ENCODE assay signal across 21 mouse cellular contexts in genomic region chr3:57228400-57228799, GRCm38 (mm10).
A peak's percentile ranks its signal among the peaks of the same experiment; 100 is the strongest.
DNase-seq lines count a peak whose midpoint lies in the region; ATAC-seq and TF ChIP-seq lines count a peak whose summit lies in the region.
"Had no signal": no experiment of that assay in that cellular context is flagged by ENCODE, and none has a peak within 500 bp of the region (broad histone marks: within the 10 kb centered on the region; RNA-seq: fewer than 3 reads in every experiment).

No protein-coding gene starts in this region.

- no peaks in the 10 kb centered on the region for H3K4me1 ChIP-seq in hindbrain, embryonic 15.5 days (replicated peaks)
- 0 out of 2 replicates have a peak, but pooled peaks cover 4% of the 10 kb centered on the region for H3K4me1 ChIP-seq in hindbrain, embryonic 14.5 days (replicated peaks; ENCODE audit: control insufficient read depth, insufficient read depth, low read length)
- no peaks in the 10 kb centered on the region for H3K4me1 ChIP-seq in hindbrain, embryonic 16.5 days (ENCODE audit: control insufficient read depth, insufficient read depth, low read depth, low read length)
- H3K4me1 ChIP-seq in hindbrain, embryonic 10.5 days (replicated peaks), result no peaks in the 10 kb centered on the region
- H3K4me1 ChIP-seq in kidney, postnatal 0 days (replicated peaks; ENCODE audit: insufficient read depth, low read length), result no peaks in the 10 kb centered on the region

- DNase-seq in hindbrain, embryonic 14.5 days (ENCODE audit: low spot score), result no peak
- no peak for DNase-seq in hindbrain, embryonic 10.5 days (ENCODE audit: low spot score)
- peak; percentile 52 for DNase-seq in kidney, postnatal 0 days (ENCODE audit: low spot score)
- DNase-seq in kidney, adult 8-10 months, result no peak
- DNase-seq: adrenal gland, adult 2 months; adrenal gland, adult 8-10 months; adrenal gland, postnatal 10 days; adrenal gland, postnatal 14 days; adrenal gland, postnatal 25 days; adrenal gland, postnatal 36 days; B cell, adult 2 months; cerebellum, adult 11 months; cerebellum, adult 11-12 months; cerebellum, adult 18-20 months had no signal

- 90% methylated on average over 2 of the region's 2 CpGs for WGBS in hindbrain, embryonic 15.5 days
- WGBS in hindbrain, embryonic 14.5 days, result 90% methylated on average over 2 of the region's 2 CpGs
- WGBS in hindbrain, embryonic 16.5 days, result 90% methylated on average over 2 of the region's 2 CpGs
- 96% methylated on average over 2 of the region's 2 CpGs for WGBS in hindbrain, embryonic 10.5 days
- WGBS in kidney, postnatal 0 days, result 51% methylated on average over 2 of the region's 2 CpGs

- H3K9ac ChIP-seq in hindbrain, embryonic 15.5 days, result no peak overlapping the region
- H3K9ac ChIP-seq in hindbrain, embryonic 14.5 days, result no peak overlapping the region
- H3K9ac ChIP-seq in hindbrain, embryonic 16.5 days (ENCODE audit: low read depth, low read length), result no peak overlapping the region
- no peak overlapping the region for H3K9ac ChIP-seq in kidney, postnatal 0 days (ENCODE audit: low read depth, low read length)

- H3K4me3 ChIP-seq in hindbrain, embryonic 15.5 days, result no peak overlapping the region
- no peak overlapping the region for H3K4me3 ChIP-seq in hindbrain, embryonic 14.5 days (replicated peaks; ENCODE audit: low read length)
- H3K4me3 ChIP-seq in hindbrain, embryonic 16.5 days (ENCODE audit: low read length), result no peak overlapping the region
- no peak overlapping the region for H3K4me3 ChIP-seq in hindbrain, embryonic 10.5 days
- H3K4me3 ChIP-seq in kidney, postnatal 0 days (replicated peaks; ENCODE audit: low read depth, low read length), result no peak overlapping the region

- H3K27me3 ChIP-seq in hindbrain, embryonic 15.5 days, result no peaks in the 10 kb centered on the region
- H3K27me3 ChIP-seq in hindbrain, embryonic 14.5 days (ENCODE audit: control insufficient read depth, insufficient read depth, low read length), result no peaks in the 10 kb centered on the region
- H3K27me3 ChIP-seq in hindbrain, embryonic 16.5 days (replicated peaks; ENCODE audit: control insufficient read depth, insufficient read depth, low read length), result no peaks in the 10 kb centered on the region
- no peaks in the 10 kb centered on the region for H3K27me3 ChIP-seq in hindbrain, embryonic 10.5 days (ENCODE audit: insufficient read depth, poor library complexity, severe bottlenecking)
- H3K27me3 ChIP-seq in kidney, postnatal 0 days (ENCODE audit: insufficient read depth, low read length), result no peaks in the 10 kb centered on the region
- H3K27me3 ChIP-seq: CH12.LX had no signal

- H3K27ac ChIP-seq in hindbrain, embryonic 15.5 days (replicated peaks), result no peak overlapping the region
- no peak overlapping the region for H3K27ac ChIP-seq in hindbrain, embryonic 14.5 days
- no peak overlapping the region for H3K27ac ChIP-seq in hindbrain, embryonic 16.5 days (ENCODE audit: low read depth, low read length)
- no peak overlapping the region for H3K27ac ChIP-seq in hindbrain, embryonic 10.5 days
- no peak overlapping the region for H3K27ac ChIP-seq in kidney, postnatal 0 days

- H3K4me2 ChIP-seq in hindbrain, embryonic 15.5 days, result no peak overlapping the region
- H3K4me2 ChIP-seq in hindbrain, embryonic 14.5 days (replicated peaks), result no peak overlapping the region
- H3K4me2 ChIP-seq in hindbrain, embryonic 16.5 days (ENCODE audit: low read length), result no peak overlapping the region
- H3K4me2 ChIP-seq in kidney, postnatal 0 days (ENCODE audit: low read length), result no peak overlapping the region

- no peak for TF ChIP-seq CTCF in kidney, postnatal 0 days (IDR thresholded peaks at IDR 0.05; ENCODE audit: low read depth)

- ATAC-seq in hindbrain, embryonic 15.5 days (ENCODE audit: low FRiP score, low read depth), result 0 out of 2 replicates have a peak, but pooled peaks have one; percentile 54
- no peak for ATAC-seq in hindbrain, embryonic 14.5 days (ENCODE audit: low FRiP score)
- ATAC-seq in hindbrain, embryonic 16.5 days, result peak; percentile 58; the same call in 1 of the 2 replicates
- no peak for ATAC-seq in kidney, postnatal 0 days (replicated peaks; ENCODE audit: low FRiP score, low read depth)
- ATAC-seq: activated CD4-positive, CD25-positive, alpha-beta regulatory T cell, adult 4 months; CD4-positive, CD25-positive, alpha-beta regulatory T cell, adult 4 months; Patski had no signal

- H3K9me3 ChIP-seq in hindbrain, embryonic 15.5 days, result no peaks in the 10 kb centered on the region
- H3K9me3 ChIP-seq in hindbrain, embryonic 14.5 days (ENCODE audit: control insufficient read depth, low read length), result no peaks in the 10 kb centered on the region
- no peaks in the 10 kb centered on the region for H3K9me3 ChIP-seq in hindbrain, embryonic 16.5 days (ENCODE audit: control insufficient read depth, low read length)
- no peaks in the 10 kb centered on the region for H3K9me3 ChIP-seq in hindbrain, embryonic 10.5 days
- no peaks in the 10 kb centered on the region for H3K9me3 ChIP-seq in kidney, postnatal 0 days (replicated peaks; ENCODE audit: low read length)

- no peaks in the 10 kb centered on the region for H3K36me3 ChIP-seq in hindbrain, embryonic 15.5 days
- no peaks in the 10 kb centered on the region for H3K36me3 ChIP-seq in hindbrain, embryonic 14.5 days (replicated peaks; ENCODE audit: control insufficient read depth, insufficient read depth)
- H3K36me3 ChIP-seq in hindbrain, embryonic 16.5 days (ENCODE audit: control insufficient read depth, insufficient read depth, low read length), result no peaks in the 10 kb centered on the region
- H3K36me3 ChIP-seq in hindbrain, embryonic 10.5 days, result no peaks in the 10 kb centered on the region
- H3K36me3 ChIP-seq in kidney, postnatal 0 days (ENCODE audit: insufficient read depth, low read length), result no peaks in the 10 kb centered on the region
- H3K36me3 ChIP-seq: G1E had no signal

Comparison
In these comparisons a context has a peak if more than half of its experiments do, and no peak if none do; other contexts are left out.
1. ATAC-seq: peak in hindbrain, embryonic 15.5 days (single experiment) and hindbrain, embryonic 16.5 days (single experiment); none in hindbrain, embryonic 14.5 days (single experiment) and kidney, postnatal 0 days (single experiment).